Mouse (Mus musculus): ENCODE data around the gene Pccb. TPM values are rescaled to one million over a fixed set of nuclear protein-coding genes. Genes with fewer than 3 reads are reported as not detected.

Gene Pccb
- 19.9 and 20.7 TPM in 2 replicates for polyA plus RNA-seq (2015; fragmentation: Nextera tagmentation; extraction: Ambion mirVana)

DNA sequence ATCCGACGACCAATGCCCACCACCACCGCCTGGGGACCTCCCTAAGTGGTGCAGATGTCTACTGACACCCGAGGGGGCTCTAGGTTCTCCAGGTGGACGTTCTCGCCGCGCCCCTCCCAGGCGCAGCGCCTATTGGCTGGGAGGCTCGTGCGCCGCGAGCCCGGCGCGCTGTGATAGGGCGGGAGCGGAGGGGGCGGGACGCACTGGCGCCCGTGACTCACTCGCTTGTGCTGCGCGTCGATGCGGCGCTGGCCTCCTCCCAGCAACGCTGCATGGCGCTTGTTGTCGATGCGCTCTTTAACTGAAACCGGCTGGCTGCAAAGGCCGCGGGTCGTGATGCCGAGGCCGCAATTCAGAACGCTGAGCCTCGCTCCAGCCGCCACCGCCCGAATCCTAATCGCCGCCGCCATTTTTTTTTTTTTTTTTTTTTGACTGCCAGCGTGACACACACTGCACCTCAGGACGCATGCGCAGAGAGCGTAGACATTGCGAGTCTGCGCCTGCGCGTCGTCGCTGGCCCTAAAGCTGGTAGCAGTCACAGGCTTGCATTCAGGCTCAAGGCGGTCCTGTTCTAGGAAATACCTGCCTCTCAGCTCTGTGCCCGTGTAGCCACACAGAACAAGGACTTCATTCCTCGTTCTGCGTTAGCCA lies at the start of gene Pccb:
Gene Pccb, minus strand, starts transcription at position 451 of the 651 bp plus-strand sequence.
- Histone ChIP-seq H3K36me3 (ENCODE audit: control insufficient read depth, insufficient read depth) (no peaks in the 10 kb centered on the region), H3K27me3 (replicated peaks; ENCODE audit: control insufficient read depth, insufficient read depth, low read length) (no peaks in the 10 kb centered on the region), H3K9ac (replicated peaks; ENCODE audit: low read depth, low read length) (peak within 1 kb of the TSS; percentile 84), H3K9me3 (ENCODE audit: control insufficient read depth, low read length) (no peaks in the 10 kb centered on the region), H3K27ac (ENCODE audit: low read length) (peak within 1 kb of the TSS; percentile 98), H3K4me1 (replicated peaks; ENCODE audit: control insufficient read depth, insufficient read depth, low read length) (peaks cover 12% of the 10 kb centered on the region; the same call in 1 of the 2 replicates), H3K4me2 (ENCODE audit: low read length) (peak within 1 kb of the TSS; percentile 76), H3K4me3 (replicated peaks; ENCODE audit: low read length) (peak within 1 kb of the TSS; percentile 69)
- under 1% methylated on average over 61 of the region's 61 CpGs for WGBS
- ATAC-seq = peak; percentile 100

DNA sequence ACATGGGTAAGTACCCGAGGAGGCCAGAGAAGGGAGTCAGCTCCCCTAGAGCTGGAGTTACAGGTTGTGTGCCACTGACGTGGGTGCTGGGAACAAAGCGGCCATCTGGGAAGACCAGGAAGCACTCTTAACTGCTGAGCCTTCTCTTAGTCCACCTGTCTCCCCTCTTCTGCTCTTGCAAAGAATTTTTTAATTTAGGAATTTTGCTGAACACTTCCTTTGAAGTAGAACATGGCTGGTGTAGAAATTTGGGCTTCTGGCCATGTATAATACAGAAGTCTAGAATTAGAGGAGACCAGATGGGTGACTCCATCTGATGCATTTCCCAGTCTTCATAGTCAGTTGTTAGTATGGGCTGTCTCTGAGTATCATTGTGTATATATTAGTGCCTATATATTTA lies 49.0 kb upstream of the Pccb start:
- WGBS = 91% methylated on average over 3 of the region's 3 CpGs
- Histone ChIP-seq H3K4me2 (ENCODE audit: low read length) (no peak overlapping the region), H3K9me3 (ENCODE audit: control insufficient read depth, low read length) (no peaks in the 10 kb centered on the region), H3K36me3 (ENCODE audit: control insufficient read depth, insufficient read depth) (no peaks in the 10 kb centered on the region), H3K4me1 (replicated peaks; ENCODE audit: control insufficient read depth, insufficient read depth, low read length) (peaks cover 12% of the 10 kb centered on the region), H3K4me3 (replicated peaks; ENCODE audit: low read length) (no peak overlapping the region), H3K27me3 (replicated peaks; ENCODE audit: control insufficient read depth, insufficient read depth, low read length) (no peaks in the 10 kb centered on the region), H3K9ac (replicated peaks; ENCODE audit: low read depth, low read length) (no peak overlapping the region), H3K27ac (ENCODE audit: low read length) (peak overlapping the region; percentile 23; the same call in 1 of the 2 replicates)
- ATAC-seq = peak; percentile 23; the same call in 1 of the 2 replicates

DNA sequence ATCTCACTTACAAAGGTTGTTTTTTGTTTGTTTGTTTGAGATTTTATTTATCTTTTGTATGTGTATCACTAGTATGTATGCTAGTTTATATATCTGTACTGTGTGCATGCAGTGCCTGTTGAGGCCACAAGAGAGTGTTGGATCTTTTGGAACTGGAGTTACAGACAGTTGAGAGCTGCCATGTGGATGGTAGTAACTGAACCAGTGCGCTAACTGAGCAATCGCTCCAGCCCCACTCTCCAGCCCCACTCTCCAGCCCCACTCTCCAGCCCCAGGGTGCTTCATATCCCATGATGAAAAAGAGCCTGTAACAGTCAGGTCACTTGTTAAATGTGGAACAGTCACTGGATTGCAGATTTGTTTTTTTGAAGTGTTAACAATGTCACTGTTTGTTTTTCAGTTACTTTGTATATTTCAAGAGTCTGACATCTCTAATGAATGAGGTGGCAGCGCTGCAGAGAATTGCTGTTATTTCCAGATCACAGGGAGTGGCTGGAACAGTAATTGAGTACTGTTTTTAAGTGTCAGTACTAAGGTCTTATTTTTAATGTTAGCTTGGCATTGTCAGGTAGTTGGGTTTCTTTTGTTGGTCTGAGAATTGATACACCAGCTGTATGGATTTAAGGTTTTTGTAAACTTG lies 45.5 kb upstream of the Pccb start:
- H3K27ac ChIP-seq (ENCODE audit: low read length) = no peak overlapping the region
- peak; percentile 19; the same call in 1 of the 2 replicates for ATAC-seq
- H3K27me3 ChIP-seq (replicated peaks; ENCODE audit: control insufficient read depth, insufficient read depth, low read length) = no peaks in the 10 kb centered on the region
- H3K4me3 ChIP-seq (replicated peaks; ENCODE audit: low read length) = no peak overlapping the region
- H3K9ac ChIP-seq (replicated peaks; ENCODE audit: low read depth, low read length) = no peak overlapping the region
- H3K9me3 ChIP-seq (ENCODE audit: control insufficient read depth, low read length) = no peaks in the 10 kb centered on the region
- no peaks in the 10 kb centered on the region for H3K36me3 ChIP-seq (ENCODE audit: control insufficient read depth, insufficient read depth)
- peaks cover 25% of the 10 kb centered on the region for H3K4me1 ChIP-seq (replicated peaks; ENCODE audit: control insufficient read depth, insufficient read depth, low read length)
- WGBS = 54% methylated on average over 3 of the region's 3 CpGs
- H3K4me2 ChIP-seq (ENCODE audit: low read length) = no peak overlapping the region

DNA sequence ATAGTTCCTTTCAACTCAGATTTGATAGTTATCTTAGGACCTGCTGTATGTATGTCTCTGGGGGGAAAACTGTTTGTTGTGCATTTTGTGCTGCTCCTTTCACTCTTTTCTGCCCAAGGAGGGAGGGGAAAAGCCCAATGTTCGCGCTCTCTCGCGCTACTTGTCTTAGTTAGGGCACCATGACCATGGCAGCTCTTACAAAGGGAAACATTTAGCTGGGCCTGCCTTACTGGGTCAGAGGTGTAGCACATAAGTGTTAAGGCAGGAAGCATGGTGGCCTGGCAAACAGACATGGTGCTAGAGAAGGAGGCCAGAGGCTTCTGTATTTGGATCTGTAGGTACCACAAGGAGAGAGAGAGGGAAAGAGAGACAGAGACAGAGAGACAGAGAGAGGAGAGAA lies 43.9 kb upstream of the Pccb start:
- 65% methylated on average over 4 of the region's 4 CpGs for WGBS
- H3K9ac ChIP-seq (replicated peaks; ENCODE audit: low read depth, low read length) = no peak overlapping the region
- peaks cover 23% of the 10 kb centered on the region for H3K4me1 ChIP-seq (replicated peaks; ENCODE audit: control insufficient read depth, insufficient read depth, low read length)
- H3K27me3 ChIP-seq (replicated peaks; ENCODE audit: control insufficient read depth, insufficient read depth, low read length) = no peaks in the 10 kb centered on the region
- H3K36me3 ChIP-seq (ENCODE audit: control insufficient read depth, insufficient read depth) = no peaks in the 10 kb centered on the region
- peak overlapping the region; percentile 49 for H3K4me2 ChIP-seq (ENCODE audit: low read length)
- H3K4me3 ChIP-seq (replicated peaks; ENCODE audit: low read length) = peak overlapping the region; percentile 6
- no peak for ATAC-seq
- no peak overlapping the region for H3K27ac ChIP-seq (ENCODE audit: low read length)
- H3K9me3 ChIP-seq (ENCODE audit: control insufficient read depth, low read length) = no peaks in the 10 kb centered on the region

DNA sequence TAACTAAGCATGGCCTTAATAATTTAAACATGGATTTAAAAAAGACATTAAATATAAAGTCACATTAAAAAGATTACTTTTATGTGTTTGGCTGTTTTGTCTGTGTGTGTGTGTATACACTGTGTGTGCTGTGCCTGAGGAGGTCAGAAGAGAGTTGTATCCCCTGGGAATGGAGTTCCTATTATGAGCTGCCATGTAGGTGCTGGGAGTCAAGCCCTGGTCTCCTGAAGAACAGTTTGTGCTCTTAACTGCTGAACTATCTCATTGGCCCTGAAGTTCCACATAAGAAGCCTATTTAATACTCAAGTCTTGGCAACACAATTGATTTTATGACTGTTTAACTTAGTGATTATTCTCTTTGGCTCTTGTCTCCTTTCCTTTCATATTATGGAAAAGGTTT lies 42.8 kb upstream of the Pccb start:
- no peak overlapping the region for H3K27ac ChIP-seq (ENCODE audit: low read length)
- H3K9ac ChIP-seq (replicated peaks; ENCODE audit: low read depth, low read length) = peak overlapping the region; percentile 23; the same call in 1 of the 2 replicates
- no peaks in the 10 kb centered on the region for H3K27me3 ChIP-seq (replicated peaks; ENCODE audit: control insufficient read depth, insufficient read depth, low read length)
- ATAC-seq = no peak
- no peaks in the 10 kb centered on the region for H3K9me3 ChIP-seq (ENCODE audit: control insufficient read depth, low read length)
- H3K4me3 ChIP-seq (replicated peaks; ENCODE audit: low read length) = peak overlapping the region; percentile 98
- H3K36me3 ChIP-seq (ENCODE audit: control insufficient read depth, insufficient read depth) = no peaks in the 10 kb centered on the region
- peak overlapping the region; percentile 83 for H3K4me2 ChIP-seq (ENCODE audit: low read length)
- peaks cover 22% of the 10 kb centered on the region for H3K4me1 ChIP-seq (replicated peaks; ENCODE audit: control insufficient read depth, insufficient read depth, low read length)

DNA sequence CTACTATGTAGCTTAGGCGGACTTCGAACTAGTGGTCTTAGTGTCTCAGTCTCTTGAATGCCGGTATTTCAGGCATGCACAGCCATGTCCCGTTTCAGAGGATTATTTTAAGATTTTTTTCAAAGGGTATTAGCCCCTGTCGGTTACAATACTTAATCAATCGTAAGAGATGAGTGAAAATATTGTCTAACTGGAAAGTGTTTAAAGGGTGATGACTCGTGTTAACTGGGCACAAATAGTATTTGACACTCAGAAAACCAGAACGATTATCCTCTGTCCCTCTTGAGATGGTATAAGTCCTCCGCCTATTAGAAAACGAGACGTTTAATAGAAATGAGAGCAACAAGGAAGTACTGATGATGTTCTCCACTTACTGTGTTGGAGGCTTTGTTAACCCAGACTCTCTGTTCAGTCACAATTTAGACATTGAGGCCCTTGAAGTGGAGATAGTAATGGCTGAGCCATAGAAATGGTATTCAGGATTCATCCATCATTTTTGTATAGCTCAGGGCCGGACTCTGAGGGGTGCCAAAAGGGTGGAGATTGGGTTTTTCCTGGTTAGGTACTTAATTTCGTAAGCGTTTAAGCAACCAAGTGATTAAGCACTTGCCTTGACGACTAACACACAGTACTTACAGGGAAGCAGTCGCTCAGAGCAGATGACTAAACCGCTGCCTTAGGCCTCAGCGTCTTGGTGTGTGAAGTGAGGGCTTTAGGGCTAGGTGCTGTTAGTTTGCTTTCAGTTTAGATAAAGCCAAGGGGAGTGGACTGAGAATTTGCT lies 41.6 kb upstream of the Pccb start:
- peak overlapping the region; percentile 99 for H3K9ac ChIP-seq (replicated peaks; ENCODE audit: low read depth, low read length)
- H3K9me3 ChIP-seq (ENCODE audit: control insufficient read depth, low read length) = no peaks in the 10 kb centered on the region
- peaks cover 22% of the 10 kb centered on the region for H3K4me1 ChIP-seq (replicated peaks; ENCODE audit: control insufficient read depth, insufficient read depth, low read length)
- no peak for ATAC-seq
- H3K27me3 ChIP-seq (replicated peaks; ENCODE audit: control insufficient read depth, insufficient read depth, low read length) = no peaks in the 10 kb centered on the region
- WGBS = under 1% methylated on average over 18 of the region's 18 CpGs
- H3K4me2 ChIP-seq (ENCODE audit: low read length) = peak overlapping the region; percentile 83
- peak overlapping the region; percentile 98 for H3K4me3 ChIP-seq (replicated peaks; ENCODE audit: low read length)
- no peaks in the 10 kb centered on the region for H3K36me3 ChIP-seq (ENCODE audit: control insufficient read depth, insufficient read depth)
- no peak overlapping the region for H3K27ac ChIP-seq (ENCODE audit: low read length)

DNA sequence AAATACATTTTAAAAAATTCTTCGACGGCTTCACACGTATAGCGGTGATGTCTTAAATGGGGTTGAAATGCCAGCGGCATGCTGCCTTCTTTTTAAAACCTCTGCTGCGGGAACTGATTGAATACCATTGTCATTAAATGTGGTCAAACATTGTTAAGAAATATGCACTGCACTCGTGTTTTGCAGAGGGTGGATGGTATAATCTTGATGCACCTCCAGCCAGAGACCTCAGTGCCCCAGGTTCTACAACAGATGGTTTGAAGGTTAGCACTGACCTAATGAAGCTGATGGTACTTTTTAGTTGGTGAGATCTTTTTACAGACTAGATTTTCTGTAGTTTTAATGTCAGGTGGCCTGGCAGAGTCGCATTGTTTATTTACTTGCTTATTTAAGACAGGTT lies 41.0 kb upstream of the Pccb start:
- Histone ChIP-seq H3K9ac (replicated peaks; ENCODE audit: low read depth, low read length) (peak overlapping the region; percentile 99), H3K27ac (ENCODE audit: low read length) (no peak overlapping the region)
- 0% methylated on average over 8 of the region's 8 CpGs for WGBS

DNA sequence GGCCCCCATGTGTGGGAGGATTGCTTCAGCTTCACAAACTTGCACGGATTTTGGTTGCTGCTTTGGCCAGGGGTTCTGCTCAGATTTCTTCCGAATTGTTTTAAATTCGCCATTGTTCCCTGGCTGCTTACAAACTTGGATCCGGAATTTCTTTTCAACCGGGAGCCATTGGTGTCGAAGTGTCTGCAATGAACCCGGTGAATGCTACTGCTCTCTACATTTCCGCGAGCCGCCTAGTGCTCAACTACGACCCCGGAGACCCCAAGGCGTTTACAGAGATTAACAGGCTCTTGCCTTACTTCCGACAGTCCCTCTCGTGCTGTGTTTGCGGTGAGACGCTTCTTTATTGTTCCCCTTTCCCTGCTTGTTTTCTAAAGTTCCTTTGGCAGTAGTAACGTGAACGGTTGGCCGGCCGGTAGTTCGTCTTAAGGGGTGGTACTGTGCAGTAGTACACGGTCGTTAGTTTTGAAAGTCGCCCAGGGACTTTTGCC lies 40.4 kb upstream of the Pccb start:
- peaks cover 22% of the 10 kb centered on the region for H3K4me1 ChIP-seq (replicated peaks; ENCODE audit: control insufficient read depth, insufficient read depth, low read length)
- H3K9ac ChIP-seq (replicated peaks; ENCODE audit: low read depth, low read length) = peak overlapping the region; percentile 99
- no peaks in the 10 kb centered on the region for H3K27me3 ChIP-seq (replicated peaks; ENCODE audit: control insufficient read depth, insufficient read depth, low read length)
- H3K27ac ChIP-seq (ENCODE audit: low read length) = peak overlapping the region; percentile 99
- H3K4me3 ChIP-seq (replicated peaks; ENCODE audit: low read length) = peak overlapping the region; percentile 98
- peak overlapping the region; percentile 83 for H3K4me2 ChIP-seq (ENCODE audit: low read length)
- no peaks in the 10 kb centered on the region for H3K9me3 ChIP-seq (ENCODE audit: control insufficient read depth, low read length)
- WGBS = under 1% methylated on average over 25 of the region's 25 CpGs
- no peak for ATAC-seq
- no peaks in the 10 kb centered on the region for H3K36me3 ChIP-seq (ENCODE audit: control insufficient read depth, insufficient read depth)

More for the DNA sequence above, 41.0 kb upstream of the Pccb start:
- H3K27me3 ChIP-seq (replicated peaks; ENCODE audit: control insufficient read depth, insufficient read depth, low read length) = no peaks in the 10 kb centered on the region
- H3K4me3 ChIP-seq (replicated peaks; ENCODE audit: low read length) = peak overlapping the region; percentile 98
- peak overlapping the region; percentile 83 for H3K4me2 ChIP-seq (ENCODE audit: low read length)
- H3K4me1 ChIP-seq (replicated peaks; ENCODE audit: control insufficient read depth, insufficient read depth, low read length) = peaks cover 22% of the 10 kb centered on the region
- no peaks in the 10 kb centered on the region for H3K9me3 ChIP-seq (ENCODE audit: control insufficient read depth, low read length)
- H3K36me3 ChIP-seq (ENCODE audit: control insufficient read depth, insufficient read depth) = no peaks in the 10 kb centered on the region
- no peak for ATAC-seq
